Mouse (Mus musculus): ENCODE results near the gene Dnah11.

The Dnah11 gene

DNA sequence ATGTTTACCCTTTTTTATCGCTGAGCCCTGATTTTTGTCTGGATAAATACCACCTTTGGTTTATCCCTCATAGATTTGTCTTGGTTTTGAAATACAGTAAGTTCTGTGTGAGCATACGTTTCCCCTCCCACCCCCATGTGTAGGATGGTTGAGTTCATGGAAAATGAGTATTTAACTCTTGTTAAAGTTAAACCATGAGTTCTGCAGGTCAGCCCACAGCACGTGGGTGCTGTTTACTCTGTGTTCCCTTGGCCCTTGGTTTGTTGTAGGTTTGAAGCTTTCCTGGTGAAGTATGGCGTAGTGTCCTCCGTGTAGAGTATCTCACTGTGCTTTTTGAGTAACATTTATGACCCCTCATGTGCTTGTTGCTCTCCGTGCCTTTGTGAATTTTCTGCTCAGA is 341.0 kb downstream of the Dnah11 start:
- DNase-seq = no peak

DNA sequence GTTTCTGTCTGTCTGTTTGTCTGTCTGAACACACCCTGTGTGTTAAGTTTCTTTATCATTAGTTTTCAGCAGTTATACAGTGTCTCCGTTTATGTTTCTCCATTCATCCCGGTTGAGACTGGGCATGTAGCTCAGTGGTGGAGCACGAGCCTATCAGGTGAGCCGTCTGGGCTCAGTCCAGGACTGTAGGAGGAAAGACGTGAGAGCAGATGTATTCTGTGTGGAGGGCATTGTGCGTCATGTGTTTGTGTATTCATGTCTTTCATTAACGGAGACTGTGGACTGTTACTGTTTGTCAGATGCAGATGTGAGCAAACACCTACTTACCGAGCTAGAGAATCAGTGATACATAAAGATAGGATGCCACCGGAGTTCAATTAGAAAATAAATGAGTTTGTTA is 341.8 kb downstream of the Dnah11 start:
- DNase-seq = no peak

DNA sequence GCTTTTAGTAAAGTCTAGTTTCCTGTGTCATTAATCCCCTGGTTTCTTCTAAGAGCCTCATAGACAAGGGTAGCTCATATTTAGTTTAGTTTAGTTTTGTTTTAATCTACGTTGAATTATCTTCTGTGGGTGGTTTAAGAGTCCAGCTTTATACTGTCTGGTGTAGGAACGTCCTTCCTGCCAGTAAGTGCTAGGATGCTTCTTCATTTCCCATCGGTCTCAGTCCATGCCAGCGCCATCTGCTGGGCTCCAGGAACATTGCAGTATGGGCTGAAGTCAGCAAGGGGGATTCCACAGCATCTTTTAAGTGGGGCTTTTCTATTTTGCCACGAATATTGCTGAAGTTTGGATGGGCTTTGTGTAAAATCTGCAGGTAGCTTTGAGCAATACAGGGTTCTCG is 345.5 kb downstream of the Dnah11 start:
- peak; percentile 61 for DNase-seq

DNA sequence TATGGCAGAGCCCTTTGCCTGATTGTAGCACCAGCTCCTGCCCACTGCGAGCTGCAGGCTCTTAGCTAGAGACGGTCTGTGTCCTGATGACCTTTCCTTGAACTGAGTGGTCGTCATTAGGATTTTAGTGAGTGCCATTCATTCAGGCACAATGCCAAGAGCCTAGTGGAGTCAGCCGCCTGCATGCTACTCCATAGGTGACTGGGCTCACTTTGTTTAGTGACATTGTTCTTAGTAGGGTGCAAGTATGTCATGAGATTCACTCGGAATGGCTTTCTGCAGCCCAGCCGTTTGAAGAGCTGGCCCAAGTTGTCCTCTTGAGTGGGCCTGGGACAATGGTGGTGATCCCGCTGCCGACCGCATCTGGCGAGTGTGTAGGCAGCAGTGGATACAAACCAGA is 348.4 kb downstream of the Dnah11 start:
- DNase-seq = no peak

DNA sequence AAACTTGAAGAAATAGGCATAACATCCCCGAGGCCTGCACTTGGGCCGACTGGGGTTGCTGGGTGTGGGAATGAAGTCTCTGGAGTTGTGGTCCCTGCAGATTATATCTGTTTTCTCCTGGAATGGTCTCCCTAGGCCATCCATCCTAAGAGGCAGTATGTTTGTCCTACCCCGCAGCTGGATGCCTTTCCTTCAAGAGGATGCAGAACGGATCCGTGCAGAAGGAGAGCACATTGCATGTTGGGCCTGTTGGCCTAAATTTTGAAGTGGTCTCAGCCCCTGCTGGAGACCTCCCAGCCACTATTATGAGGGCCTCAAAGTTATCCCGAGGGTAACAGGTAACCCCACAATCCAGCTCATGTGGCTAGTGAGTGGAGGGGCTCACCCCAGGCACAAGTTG is 350.2 kb downstream of the Dnah11 start:
- no peak for DNase-seq

DNA sequence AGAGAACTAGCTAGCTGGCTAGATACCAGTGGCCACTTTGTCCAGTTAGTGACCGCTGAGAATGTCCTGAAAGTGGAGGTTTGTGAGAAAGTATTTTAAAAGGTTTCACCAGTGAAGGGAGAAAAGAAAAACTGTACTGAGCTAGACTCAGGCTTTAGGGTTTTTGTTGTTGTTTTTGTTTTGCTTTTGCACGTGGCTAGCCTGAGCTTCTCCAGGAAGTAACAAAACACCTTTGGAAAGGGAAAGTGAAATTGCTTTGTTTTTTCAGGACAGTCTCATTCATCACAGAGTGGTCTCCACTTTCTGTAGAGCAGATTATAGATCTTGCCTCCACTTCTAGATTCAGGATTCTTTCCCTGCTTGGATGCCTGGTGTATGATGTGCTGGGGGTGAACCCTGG is 353.9 kb downstream of the Dnah11 start:
- no peak for DNase-seq

DNA sequence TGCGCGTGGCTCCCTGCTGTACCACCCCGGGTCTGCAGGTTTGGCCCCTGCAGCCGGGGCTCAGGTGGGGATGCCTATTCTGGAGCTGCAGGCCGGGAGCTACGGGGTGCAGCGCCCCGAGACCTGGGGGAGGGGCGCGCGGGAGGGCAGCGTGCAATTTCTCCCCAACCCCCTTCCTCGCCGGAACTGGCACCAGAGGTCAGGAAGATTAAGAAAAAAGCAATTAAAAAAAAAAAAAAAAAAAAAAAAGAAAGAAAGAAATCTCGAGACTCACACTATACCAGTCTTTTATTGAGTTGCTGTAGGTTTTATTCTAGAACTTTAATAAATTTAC is 354.8 kb downstream of the Dnah11 start:
- no peak for DNase-seq

DNA sequence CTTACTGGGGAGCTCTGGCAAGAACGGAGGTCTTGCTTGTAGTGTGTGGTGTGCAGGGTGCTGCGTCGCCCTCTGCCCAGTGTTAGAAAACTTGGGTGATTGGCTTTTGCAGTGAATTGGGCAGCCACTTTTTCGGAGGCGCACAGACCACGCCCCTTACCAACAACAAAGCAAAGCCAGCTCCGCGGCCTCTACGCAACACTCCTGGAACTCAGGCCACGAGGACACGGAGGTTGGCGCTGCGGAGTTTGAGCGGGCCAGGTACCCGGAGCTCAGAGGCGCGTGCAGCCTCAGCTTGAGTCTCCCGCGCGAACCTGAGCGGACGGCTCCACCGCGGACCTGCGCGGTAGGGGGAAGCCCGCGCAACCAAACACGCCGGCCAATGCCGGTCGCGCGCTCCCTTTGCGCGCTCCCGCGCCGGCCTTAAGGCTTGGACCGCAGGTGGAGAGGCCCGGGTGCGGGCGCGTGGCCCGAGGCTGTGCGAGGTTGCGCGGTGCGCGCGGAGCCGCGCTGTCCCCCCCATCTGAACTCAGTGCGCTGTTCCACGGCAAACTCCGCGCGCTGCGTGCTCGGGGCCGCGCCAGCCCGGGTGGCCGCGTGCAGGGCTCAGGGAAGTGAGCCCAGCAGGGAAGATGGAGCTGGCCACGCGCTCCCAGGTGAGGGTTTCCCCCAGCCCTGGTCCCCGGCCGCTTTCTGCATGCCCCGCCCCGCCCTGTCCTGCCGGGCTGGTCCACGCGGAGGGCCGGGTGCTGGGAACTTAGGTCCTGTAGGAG is 355.4 kb downstream of the Dnah11 start:
- DNase-seq = peak; percentile 45

DNA sequence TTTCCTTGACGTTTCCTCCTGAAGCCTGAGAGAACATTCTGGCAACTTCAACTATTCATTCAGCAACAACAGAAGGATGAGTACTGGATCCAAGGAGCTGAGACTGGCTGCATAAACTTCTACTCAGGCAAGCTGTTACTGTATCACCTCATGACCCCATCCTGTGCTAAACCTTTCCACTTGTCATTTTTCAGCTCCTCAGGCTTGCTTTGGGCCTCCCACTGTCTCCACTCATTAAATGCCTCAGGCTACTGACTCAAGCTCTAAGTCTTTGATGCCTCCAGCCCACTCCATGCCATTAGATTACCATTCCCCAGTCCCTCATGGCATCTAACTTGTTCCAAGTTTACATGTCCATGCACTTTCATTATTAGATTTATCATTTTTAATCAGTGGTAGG is 356.2 kb downstream of the Dnah11 start:
- DNase-seq = no peak

DNA sequence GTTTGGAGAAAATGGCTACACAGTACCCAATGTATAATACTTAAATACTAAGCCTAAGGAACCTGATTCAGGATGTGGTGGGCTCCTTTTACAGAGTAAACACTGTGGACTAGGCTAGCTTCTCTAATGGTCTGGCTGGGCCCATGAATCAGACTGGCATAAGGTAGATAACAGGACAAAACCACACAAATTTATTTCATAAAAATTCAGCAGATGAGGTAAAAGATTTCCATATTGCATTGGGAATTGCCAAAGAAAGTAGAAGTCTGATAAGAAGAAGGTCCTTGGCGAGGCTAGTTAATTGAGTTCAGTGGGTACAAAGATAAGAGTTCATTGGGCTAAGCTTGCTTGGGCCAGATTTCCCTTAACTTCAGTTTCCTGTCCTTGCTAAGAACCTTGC is 358.1 kb downstream of the Dnah11 start:
- no peak for DNase-seq

DNA sequence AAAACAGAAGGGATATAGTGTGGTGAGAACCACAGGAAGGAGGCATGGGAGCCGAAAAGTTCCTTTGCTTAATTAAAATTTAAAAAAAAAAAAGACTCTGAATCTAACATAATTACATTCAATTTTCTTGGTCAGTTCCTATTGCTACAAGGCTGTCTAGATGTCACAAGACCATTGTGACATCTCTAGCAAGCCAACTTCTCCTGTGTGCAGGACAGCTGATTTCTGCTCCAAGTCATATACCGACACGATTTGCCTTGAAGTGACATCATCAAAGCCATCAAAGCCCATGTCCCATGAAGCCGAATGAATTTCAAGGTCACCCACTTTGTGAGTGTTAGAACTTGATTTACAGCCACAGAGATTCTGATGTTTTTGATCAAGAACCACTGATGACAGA is 361.5 kb downstream of the Dnah11 start:
- no peak for DNase-seq

DNA sequence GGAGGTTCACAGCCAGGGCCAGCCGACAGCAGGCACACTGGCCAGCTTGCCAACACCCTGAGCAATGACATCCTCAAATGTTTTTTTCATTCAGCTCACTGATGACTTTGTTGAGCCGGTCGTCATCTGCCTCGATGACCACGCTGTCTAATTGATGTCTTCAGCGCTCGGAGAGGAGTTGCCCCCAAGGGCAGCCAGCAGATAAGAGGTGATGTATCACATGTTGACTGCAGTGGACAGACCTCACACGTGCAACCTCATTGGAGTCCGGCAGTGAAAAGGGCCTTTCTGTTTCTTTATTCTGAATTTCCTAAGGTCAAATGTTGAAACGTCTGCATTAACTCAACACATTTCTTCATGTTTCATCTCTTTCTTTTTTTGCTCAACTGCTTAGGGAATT is 363.5 kb downstream of the Dnah11 start:
- DNase-seq = no peak

DNA sequence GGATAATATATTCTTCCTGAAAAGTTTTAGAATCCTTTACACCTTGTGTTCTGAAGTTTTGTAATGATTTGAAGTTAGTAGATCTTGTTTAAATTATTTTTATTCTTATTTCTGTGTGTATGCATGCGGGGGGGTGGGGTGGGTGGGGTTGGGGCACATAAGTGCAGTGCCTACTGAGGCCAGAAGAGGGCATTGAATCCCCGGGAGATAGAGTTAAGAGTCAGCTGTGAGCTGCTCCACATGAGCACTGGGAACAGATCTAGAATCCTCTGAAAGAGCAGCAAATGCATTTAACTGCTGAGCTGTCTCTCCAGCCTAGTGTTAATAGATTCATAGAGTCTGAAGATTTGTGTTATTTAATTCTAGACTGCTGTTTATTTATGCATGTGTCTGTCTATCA is 364.2 kb downstream of the Dnah11 start:
- DNase-seq = no peak

DNA sequence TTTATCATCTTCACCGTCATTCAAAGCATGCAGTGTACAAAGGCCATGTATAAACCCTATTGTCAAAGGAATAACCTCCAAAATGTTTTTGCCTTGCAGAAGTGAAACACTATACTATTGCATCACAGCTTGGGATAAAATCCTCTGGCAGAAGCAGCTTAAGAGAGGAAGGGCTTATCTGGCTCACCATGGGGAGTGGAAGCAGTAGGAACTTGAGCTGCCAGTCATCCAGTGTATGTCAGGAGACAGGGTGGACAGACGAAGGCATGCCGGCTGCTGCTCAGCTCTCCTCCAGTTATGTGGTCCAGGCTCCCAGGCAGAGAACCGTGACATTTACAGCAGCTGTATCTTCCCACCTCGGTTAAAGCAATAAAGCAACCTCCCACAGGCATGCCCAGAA is 366.7 kb downstream of the Dnah11 start:
- no peak for DNase-seq

DNA sequence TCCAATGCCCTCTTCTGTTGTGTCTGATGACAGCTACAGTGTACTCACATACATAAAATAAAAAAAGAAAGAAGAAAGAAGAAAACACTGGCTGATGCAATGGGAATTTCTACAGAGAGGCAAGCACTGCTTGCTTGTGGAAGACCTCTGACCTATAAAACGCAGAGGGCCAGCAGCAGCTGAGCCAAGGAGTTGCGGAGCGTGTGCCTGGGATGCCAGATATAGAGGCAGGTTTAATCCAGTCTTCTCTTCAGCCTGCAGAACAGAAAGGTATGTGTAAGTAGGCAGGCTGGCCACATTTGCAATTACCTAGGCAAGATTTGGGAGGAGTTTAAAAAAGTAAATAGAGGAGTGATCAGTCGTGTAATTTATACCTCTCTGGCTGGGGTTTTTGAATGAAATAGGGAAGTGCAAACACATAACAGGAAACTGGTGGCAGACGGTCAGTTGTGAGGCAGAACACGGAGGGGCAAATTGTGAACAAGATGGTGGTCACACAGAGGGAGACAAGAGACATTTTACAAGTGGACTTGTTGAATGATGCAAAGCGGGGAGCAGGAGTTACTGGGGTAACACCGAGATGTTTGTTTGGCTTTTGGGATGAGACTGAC is 367.4 kb downstream of the Dnah11 start:
- DNase-seq = peak; percentile 21

DNA sequence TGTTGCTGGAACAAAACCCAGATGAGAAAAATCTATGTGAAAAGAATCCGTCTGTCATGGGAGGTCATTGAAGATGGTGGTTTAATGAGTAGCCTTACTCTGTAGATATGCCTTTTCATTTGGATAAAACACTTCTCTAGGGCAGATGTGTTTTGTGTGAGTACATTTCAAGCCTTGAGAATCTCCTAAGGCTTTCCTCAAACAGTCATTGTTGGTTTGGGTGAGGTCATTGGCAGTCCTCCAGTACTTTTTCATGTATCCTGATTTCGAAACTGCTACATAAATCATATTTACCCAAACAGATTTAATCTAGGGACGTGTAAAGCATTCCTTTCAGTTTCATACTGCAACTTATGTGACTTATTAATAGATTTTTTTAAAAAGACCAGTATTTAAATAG is 370.5 kb downstream of the Dnah11 start:
- DNase-seq = peak; percentile 82
